Mouse (Mus musculus) heart, embryonic 13.5 days (tissue): ENCODE results near the gene Myo3b. TPM values are rescaled to one million over a fixed set of nuclear protein-coding genes. Genes with fewer than 3 reads are reported as not detected.
"Not testable (repeated sequence)": the region's sequence is repeated elsewhere in the genome, so short reads cannot be mapped to it uniquely, and the experiment has no call there.

Experiments
- ATAC-seq: fragments of 200-750 bp; cut with Nextera tagmentation; 2 replicates; pipeline ENCODE4 v1.8.0; 2017; ENCODE audit warnings: moderate TSS enrichment; ENCODE audit not compliant: insufficient number of reproducible peaks, low FRiP score, low TSS enrichment; ENCODE audit errors: extremely low read depth
- H3K27ac ChIP-seq: fragments of 300-500 bp; sonication (generic); replicated peaks from 2 replicates; pipeline ENCODE4 v1.5.1; 2015; ENCODE audit warnings: moderate library complexity, mild to moderate bottlenecking, inconsistent platforms
- H3K27me3 ChIP-seq: fragments of 300-500 bp; sonication (generic); replicated peaks from 2 replicates; pipeline ENCODE4 v1.6.1; 2015; ENCODE audit warnings: mild to moderate bottlenecking, inconsistent platforms
- H3K36me3 ChIP-seq: fragments of 300-500 bp; sonication (generic); 2 replicates; pipeline ENCODE4 v1.6.1; 2015; ENCODE audit warnings: mild to moderate bottlenecking, inconsistent platforms
- H3K4me1 ChIP-seq: fragments of 300-500 bp; sonication (generic); 2 replicates; pipeline ENCODE4 v1.6.1; 2015; ENCODE audit warnings: inconsistent platforms
- H3K4me2 ChIP-seq: fragments of 300-500 bp; sonication (generic); 2 replicates; pipeline ENCODE4 v1.6.1; 2015; ENCODE audit warnings: inconsistent platforms, mild to moderate bottlenecking, moderate library complexity
- H3K4me3 ChIP-seq: fragments of 300-500 bp; sonication (generic); 2 replicates; pipeline ENCODE4 v1.5.1; 2015; ENCODE audit warnings: moderate library complexity, mild to moderate bottlenecking, inconsistent platforms
- H3K9ac ChIP-seq: fragments of 300-500 bp; sonication (generic); 2 replicates; pipeline ENCODE4 v1.6.1; 2015; ENCODE audit warnings: inconsistent platforms, mild to moderate bottlenecking, moderate library complexity
- H3K9me3 ChIP-seq: fragments of 300-500 bp; sonication (generic); 2 replicates; pipeline ENCODE4 v1.6.1; 2016; ENCODE audit warnings: inconsistent platforms
- WGBS: fragments of 180-500 bp; shearing (Covaris S2); methylation state at CpG from one replicate; pipeline ENCODE4 v1.1.7; 2015; ENCODE audit warnings: mixed read lengths; 5-methylcytosine and 5-hydroxymethylcytosine counted together
- polyA plus RNA-seq: library from polyadenylated mRNA; unstranded; fragments of >200 nt; fragmentation: Nextera tagmentation; extraction: Ambion mirVana; gene quantifications from 2 replicates; pipeline ENCODE4 v1.2.1, GENCODE M21; 2015

Myo3b gene
- 0.20 and 0.22 TPM in 2 replicates for polyA plus RNA-seq

DNA sequence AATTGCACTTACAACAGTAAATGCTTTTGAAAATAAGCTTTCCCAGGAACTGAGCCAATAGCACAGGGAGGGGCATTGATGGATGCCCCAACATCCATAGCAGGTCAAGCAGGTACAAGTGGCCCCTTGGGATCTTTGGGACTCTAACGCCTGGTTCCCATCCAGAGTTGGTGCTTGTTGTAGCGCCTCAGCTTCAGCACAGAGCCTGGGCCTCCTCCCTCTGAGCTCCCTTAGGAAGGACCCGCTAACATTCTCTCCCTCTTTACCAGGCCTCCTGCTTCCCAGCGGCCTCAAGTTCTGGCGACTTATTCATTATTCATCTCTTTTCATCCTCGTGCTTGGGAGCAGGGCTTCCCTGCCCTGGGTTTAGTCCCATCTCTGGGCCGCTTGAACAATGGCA is at the start of gene Myo3b:
Gene Myo3b, plus strand, starts transcription at position 375 of the 400 bp plus-strand sequence.
- no peak within 1 kb of the TSS for H3K9ac ChIP-seq
- H3K4me1 ChIP-seq, result no peaks in the 10 kb centered on the region
- 39% methylated on average over 7 of the region's 7 CpGs for WGBS
- H3K27me3 ChIP-seq, result no peaks in the 10 kb centered on the region; the same call in 1 of the 2 replicates
- no peak for ATAC-seq
- H3K4me3 ChIP-seq, result no peak within 1 kb of the TSS
- H3K9me3 ChIP-seq, result no peaks in the 10 kb centered on the region
- no peaks in the 10 kb centered on the region for H3K36me3 ChIP-seq
- H3K4me2 ChIP-seq, result no peak within 1 kb of the TSS
- no peak within 1 kb of the TSS for H3K27ac ChIP-seq

DNA sequence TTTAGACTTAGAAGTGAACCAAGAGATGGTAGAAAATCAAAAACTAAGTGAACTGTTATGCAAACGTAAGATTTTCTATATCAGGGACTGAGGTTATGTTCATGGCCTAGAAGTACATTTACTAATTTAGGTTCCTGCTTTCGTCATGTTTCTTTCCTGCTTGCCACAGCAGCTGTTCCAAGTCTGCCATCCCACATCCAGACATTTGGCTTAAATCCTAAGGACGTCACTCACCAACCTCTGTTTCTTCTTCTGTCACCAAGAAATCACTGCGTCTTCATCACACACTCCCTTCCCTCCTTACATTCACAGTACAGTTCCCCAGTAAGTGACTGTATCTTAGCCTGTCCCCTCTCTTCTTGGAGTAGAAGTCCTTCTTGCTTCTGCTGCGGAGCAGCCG is 49.7 kb upstream of the Myo3b start:
- Histone ChIP-seq H3K4me3 (no peak overlapping the region), H3K4me2 (no peak overlapping the region), H3K4me1 (no peaks in the 10 kb centered on the region), H3K27me3 (no peaks in the 10 kb centered on the region), H3K27ac (no peak overlapping the region), H3K9me3 (no peaks in the 10 kb centered on the region), H3K9ac (no peak overlapping the region), H3K36me3 (peaks cover 62% of the 10 kb centered on the region)
- no peak for ATAC-seq
- WGBS, result 84% methylated on average over 6 of the region's 6 CpGs

DNA sequence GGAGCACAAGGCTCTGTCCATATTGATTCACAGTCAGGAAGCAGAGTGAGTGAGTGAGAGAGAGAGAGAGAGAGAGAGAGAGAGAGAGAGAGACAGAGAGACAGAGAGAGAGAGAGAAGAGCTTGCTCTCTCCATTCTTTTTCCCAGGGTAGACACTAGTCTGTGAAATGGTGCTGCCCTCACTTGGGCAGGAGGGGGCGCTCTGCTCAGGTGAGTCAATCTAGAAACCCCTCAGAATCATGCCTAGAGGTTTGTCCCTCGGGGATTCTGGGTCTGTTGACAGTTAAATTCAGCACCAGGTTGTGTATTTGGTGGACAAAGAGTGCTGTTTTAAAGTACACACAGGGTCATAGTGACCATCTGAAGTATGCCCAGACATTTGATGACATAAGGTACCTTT is 48.3 kb upstream of the Myo3b start:
- H3K4me3 ChIP-seq, result no peak overlapping the region
- peaks cover 60% of the 10 kb centered on the region for H3K36me3 ChIP-seq
- 45% methylated on average over 2 of the region's 2 CpGs for whole genome bisulfite sequencing

DNA sequence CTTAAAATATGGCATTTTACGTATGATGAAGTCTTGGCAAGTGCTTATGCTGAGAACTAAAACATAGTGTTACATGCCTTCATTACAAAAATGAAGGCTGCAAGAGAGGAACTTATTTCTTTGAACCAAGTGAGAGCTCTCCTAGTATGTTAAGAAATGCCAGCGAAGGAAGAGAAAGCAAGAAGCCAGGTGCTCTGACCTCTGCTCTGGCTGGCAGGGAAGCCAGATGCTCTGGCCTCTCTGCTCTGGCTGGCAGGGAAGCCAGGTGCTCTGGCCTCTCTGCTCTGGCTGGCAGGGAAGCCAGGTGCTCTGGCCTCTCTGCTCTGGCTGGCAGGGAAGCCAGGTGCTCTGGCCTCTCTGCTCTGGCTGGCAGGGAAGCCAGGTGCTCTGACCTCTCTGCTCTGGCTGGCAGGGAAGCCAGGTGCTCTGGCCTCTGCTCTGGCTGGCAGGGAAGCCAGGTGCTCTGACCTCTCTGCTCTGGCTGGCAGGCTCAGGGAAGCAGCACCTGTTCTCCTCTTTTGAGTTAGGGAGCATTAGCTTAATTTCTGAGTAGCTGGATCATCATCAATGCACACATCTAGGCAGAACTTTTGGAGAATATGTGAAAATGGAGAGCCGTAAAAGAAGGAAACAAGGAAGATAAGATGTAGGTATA is 44.7 kb upstream of the Myo3b start:
- 83% methylated on average over 3 of the region's 3 CpGs for WGBS
- ATAC-seq, H3K4me2 ChIP-seq, H3K27me3 ChIP-seq, H3K9ac ChIP-seq, H3K4me1 ChIP-seq, H3K9me3 ChIP-seq, H3K4me3 ChIP-seq, H3K27ac ChIP-seq: not testable (repeated sequence)
- H3K36me3 ChIP-seq, result peaks cover 69% of the 10 kb centered on the region

More for the DNA sequence above, 48.3 kb upstream of the Myo3b start:
- no peaks in the 10 kb centered on the region for H3K27me3 ChIP-seq
- H3K4me2 ChIP-seq, result no peak overlapping the region
- H3K9ac ChIP-seq, result no peak overlapping the region
- H3K27ac ChIP-seq, result no peak overlapping the region
- no peak for ATAC-seq
- no peaks in the 10 kb centered on the region; the same call in 1 of the 2 replicates for H3K4me1 ChIP-seq
- H3K9me3 ChIP-seq, result no peaks in the 10 kb centered on the region

DNA sequence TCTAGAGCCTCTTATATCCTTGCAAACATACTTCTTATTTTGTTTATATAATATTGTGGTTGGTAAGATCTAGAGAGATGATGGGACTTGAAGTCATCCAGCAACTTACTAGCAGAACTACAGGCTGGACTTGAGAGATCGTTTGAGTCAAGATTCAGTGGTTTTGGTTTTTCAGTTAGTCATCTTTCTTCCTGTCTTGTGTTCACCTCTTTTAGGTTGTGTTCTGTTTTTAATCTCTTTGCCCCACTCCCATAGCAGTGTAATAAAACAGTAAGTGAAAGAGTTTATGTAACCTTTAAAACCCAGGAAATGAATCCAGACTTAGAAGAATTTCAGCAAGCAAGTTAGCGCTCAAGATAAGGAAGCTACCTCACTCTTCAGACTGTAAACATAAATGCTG is 44.1 kb upstream of the Myo3b start:
- WGBS, result 65% methylated on average over 2 of the region's 2 CpGs
- no peak for ATAC-seq
- H3K9me3 ChIP-seq, result no peaks in the 10 kb centered on the region

DNA sequence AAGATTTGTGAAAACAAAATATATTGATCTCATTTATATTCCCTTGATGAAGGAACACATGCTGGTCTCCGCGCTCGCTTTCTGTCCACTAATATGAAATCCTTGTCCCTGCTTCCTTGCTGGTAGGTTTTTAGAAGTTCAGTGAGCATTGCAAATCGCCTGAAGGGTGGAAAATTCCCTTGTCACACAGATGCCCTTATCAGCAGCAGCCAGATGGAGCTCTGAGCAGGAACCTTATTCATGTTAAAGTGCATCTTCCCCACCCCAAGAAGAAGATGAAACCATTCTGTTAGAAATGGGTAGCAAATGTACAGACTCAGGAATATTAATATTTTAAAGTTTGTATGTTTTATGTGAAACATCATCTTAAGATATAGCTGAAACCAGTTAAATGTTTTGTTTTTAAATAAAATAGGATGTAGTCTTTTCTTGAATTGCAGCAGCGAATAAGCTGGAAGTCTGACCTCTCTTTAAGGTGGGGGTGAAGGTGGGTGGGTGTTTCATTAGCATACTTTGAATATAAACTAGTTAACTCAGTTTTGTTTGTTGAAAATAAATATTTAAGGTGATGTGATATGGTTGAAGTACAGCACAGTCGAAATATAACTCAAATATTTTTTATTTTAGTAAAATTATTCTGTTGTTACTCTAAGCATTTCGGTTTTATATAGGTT is 39.7 kb upstream of the Myo3b start:
- ATAC-seq, result peak; percentile 63; the same call in 1 of the 2 replicates
- 72% methylated on average over 7 of the region's 7 CpGs for WGBS
- no peak overlapping the region for H3K9ac ChIP-seq

More for the DNA sequence above, 44.1 kb upstream of the Myo3b start:
- H3K4me3 ChIP-seq, result no peak overlapping the region
- H3K36me3 ChIP-seq, result peaks cover 63% of the 10 kb centered on the region
- H3K27ac ChIP-seq, result no peak overlapping the region
- peaks cover 4% of the 10 kb centered on the region; the same call in 1 of the 2 replicates for H3K4me1 ChIP-seq
- H3K4me2 ChIP-seq, result no peak overlapping the region
- no peaks in the 10 kb centered on the region for H3K27me3 ChIP-seq
- no peak overlapping the region for H3K9ac ChIP-seq

DNA sequence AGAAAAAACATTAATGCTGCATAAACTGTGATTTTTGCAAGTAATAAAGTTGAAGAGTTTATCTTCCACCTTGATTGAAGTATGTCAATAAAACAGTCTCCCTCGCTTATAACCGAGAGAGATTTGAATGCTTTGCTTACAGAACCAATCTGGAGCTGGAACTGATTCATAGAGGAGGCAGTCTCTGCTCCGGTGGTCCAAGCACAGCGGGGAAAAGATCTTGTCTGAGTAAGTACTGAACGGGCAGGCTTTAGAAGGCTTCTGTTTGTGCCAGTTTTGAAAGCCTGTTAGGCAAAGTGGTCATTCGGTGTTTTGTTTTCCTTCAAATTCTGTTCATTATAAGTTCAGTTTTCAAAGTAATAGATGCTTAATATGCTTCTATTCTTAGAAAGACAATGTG is 38.6 kb upstream of the Myo3b start:
- H3K36me3 ChIP-seq, result peaks cover 59% of the 10 kb centered on the region
- H3K27me3 ChIP-seq, result no peaks in the 10 kb centered on the region
- no peak for ATAC-seq
- H3K4me3 ChIP-seq, result no peak overlapping the region
- no peak overlapping the region for H3K4me2 ChIP-seq
- H3K9ac ChIP-seq, result no peak overlapping the region
- peaks cover 4% of the 10 kb centered on the region; the same call in 1 of the 2 replicates for H3K4me1 ChIP-seq
- WGBS, result 86% methylated on average over 6 of the region's 6 CpGs
- H3K9me3 ChIP-seq, result no peaks in the 10 kb centered on the region
- H3K27ac ChIP-seq, result no peak overlapping the region

More for the DNA sequence above, 39.7 kb upstream of the Myo3b start:
- Histone ChIP-seq H3K27me3 (no peaks in the 10 kb centered on the region), H3K27ac (no peak overlapping the region), H3K4me2 (no peak overlapping the region), H3K9me3 (no peaks in the 10 kb centered on the region), H3K4me1 (peaks cover 4% of the 10 kb centered on the region; the same call in 1 of the 2 replicates), H3K4me3 (no peak overlapping the region), H3K36me3 (peaks cover 61% of the 10 kb centered on the region)

DNA sequence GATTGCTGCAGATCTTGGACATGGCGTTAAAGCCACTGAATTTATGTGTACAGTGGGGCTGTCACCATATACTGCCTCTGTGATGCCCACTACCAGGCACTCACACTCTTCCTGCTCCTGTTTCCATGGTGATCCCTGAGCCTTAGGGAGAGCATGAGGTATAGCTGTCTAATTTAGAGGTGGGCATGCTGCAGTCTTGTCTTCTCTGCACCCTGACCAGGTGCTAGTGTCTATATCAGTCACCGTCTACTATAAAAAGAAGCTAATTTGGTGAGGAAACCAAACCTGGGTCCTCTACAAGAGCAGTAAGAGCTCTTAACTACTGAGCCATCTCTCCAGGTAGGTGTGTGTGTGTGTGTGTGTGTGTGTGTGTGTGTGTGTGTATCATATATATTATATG is 32.4 kb upstream of the Myo3b start:
- H3K9me3 ChIP-seq, result no peaks in the 10 kb centered on the region
- no peaks in the 10 kb centered on the region for H3K27me3 ChIP-seq
- no peak overlapping the region for H3K27ac ChIP-seq
- peaks cover 65% of the 10 kb centered on the region for H3K36me3 ChIP-seq
- no peak overlapping the region for H3K4me2 ChIP-seq
- H3K4me1 ChIP-seq, result no peaks in the 10 kb centered on the region
- no peak overlapping the region for H3K9ac ChIP-seq
- 89% methylated on average over 2 of the region's 2 CpGs for WGBS
- ATAC-seq, result no peak
- no peak overlapping the region for H3K4me3 ChIP-seq

DNA sequence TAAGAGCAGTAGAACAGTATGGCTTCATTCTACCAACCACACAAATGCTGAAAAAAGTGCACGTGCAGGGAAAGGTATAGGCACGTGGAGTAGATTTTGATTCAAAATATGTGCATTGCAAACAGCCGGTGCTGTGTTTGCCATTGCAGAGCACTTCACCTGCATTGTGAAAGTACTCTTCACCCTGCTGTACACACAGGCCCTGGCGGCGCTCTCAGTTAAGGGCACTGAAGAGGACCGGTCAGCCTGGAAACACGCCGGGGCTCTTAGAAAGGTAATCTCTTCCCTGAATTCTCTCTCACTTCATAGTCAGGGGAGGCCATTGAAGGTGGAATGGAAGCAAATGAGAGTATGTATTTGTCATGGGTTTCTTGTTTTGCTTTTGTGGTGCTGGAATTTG is 26.0 kb upstream of the Myo3b start:
- no peak overlapping the region for H3K27ac ChIP-seq
- no peak for ATAC-seq
- WGBS, result 91% methylated on average over 8 of the region's 8 CpGs
- no peaks in the 10 kb centered on the region for H3K27me3 ChIP-seq
- H3K9ac ChIP-seq, result no peak overlapping the region
- no peak overlapping the region for H3K4me3 ChIP-seq
- no peaks in the 10 kb centered on the region for H3K9me3 ChIP-seq
- H3K4me2 ChIP-seq, result no peak overlapping the region
- peaks cover 8% of the 10 kb centered on the region for H3K4me1 ChIP-seq
- H3K36me3 ChIP-seq, result peaks cover 66% of the 10 kb centered on the region

DNA sequence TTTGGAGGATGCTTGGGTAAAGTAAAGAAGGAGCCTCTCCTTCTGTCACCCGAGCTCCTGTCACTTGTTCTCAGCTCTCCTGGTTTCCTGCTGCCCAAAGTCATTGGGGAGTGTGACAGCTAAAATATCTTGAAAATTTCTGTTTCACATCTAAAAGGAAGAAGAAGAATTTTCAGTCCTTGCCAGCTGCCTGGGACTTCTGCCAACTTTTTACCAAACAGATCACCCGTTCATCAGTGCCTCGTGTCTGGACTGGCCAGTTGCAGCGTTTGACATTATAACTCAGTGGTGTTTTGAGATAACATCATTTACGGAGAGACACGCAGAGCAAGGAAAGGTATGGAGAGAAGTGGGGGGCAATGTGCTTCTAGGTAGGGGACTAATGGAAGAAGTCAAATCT is 20.7 kb upstream of the Myo3b start:
- Histone ChIP-seq H3K9me3 (no peaks in the 10 kb centered on the region), H3K4me1 (peaks cover 13% of the 10 kb centered on the region), H3K9ac (0 out of 2 replicates have a peak overlapping the region, but pooled peaks have one; percentile 12), H3K4me3 (no peak overlapping the region), H3K27ac (peak overlapping the region; percentile 30), H3K27me3 (no peaks in the 10 kb centered on the region), H3K4me2 (0 out of 2 replicates have a peak overlapping the region, but pooled peaks have one; percentile 18), H3K36me3 (peaks cover 78% of the 10 kb centered on the region)
- ATAC-seq, result no peak
- WGBS, result 32% methylated on average over 6 of the region's 6 CpGs

DNA sequence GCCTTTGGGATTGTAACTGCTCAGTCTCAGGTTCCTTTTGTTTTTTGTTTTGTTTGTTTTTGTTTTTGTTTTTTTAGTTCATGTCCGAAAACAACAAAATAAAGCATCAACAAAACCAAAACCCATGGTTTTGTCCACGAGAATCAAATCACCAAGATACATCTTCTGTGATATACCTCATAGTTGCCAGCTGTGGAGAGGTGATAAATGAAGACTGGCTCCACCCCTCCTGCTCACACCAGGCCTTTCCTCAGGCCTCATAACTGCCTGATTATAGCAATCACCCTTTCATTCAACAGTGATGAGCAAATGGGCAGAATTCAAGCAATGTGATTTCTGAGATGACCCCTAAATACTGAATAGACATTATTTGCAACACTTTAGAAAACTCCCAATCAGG is 14.5 kb upstream of the Myo3b start:
- H3K36me3 ChIP-seq, result peaks cover 56% of the 10 kb centered on the region

More for the DNA sequence above, 14.5 kb upstream of the Myo3b start:
- 75% methylated on average over 2 of the region's 2 CpGs for WGBS
- H3K27me3 ChIP-seq, result no peaks in the 10 kb centered on the region
- no peak overlapping the region for H3K4me2 ChIP-seq
- no peak overlapping the region for H3K4me3 ChIP-seq
- H3K9ac ChIP-seq, result no peak overlapping the region
- H3K4me1 ChIP-seq, result no peaks in the 10 kb centered on the region
- H3K27ac ChIP-seq, result no peak overlapping the region
- no peak for ATAC-seq
- H3K9me3 ChIP-seq, result peaks cover 17% of the 10 kb centered on the region
